Mouse (Mus musculus) hematopoietic stem cell, adult 5-6 weeks (primary cell): ENCODE results near the gene Hnf4a. TPM values are rescaled to one million over a fixed set of nuclear protein-coding genes. Genes with fewer than 3 reads are reported as not detected.

Experiments
- ATAC-seq, 2 experiments: fragments of 125-278 bp in 1 of 2; replicated peaks in 1 of 2; 2 replicates each; pipeline ENCODE4 v1.8.0; 2016 to 2017; ENCODE audit warnings: inconsistent platforms in 2 of 2, mild to moderate bottlenecking in 2 of 2, moderate number of reproducible peaks in 2 of 2, low read depth in 1 of 2, moderate TSS enrichment in 1 of 2; ENCODE audit not compliant: low FRiP score in 2 of 2, poor library complexity in 2 of 2, severe bottlenecking in 2 of 2, insufficient read depth in 1 of 2, low TSS enrichment in 1 of 2
- total RNA-seq: library from RNA; stranded (forward); fragments of 172-1452, 232-1000 nt; gene quantifications from 2 replicates; pipeline ENCODE4 v1.2.3, GENCODE M21; 2017

Gene Hnf4a
- total RNA-seq, 1 experiment from 2014 or later = 12.3 TPM

- ATAC-seq = no peak
Measured at GRCm38 (mm10) chr2:163574321-163574720, 67.7 kb downstream of the Hnf4a start.

- peak in 1 of 2 experiments; percentile 26; a peak in 1 of 4 replicates for ATAC-seq
Measured at GRCm38 (mm10) chr2:163575248-163575647, 68.6 kb downstream of the Hnf4a start.

DNA sequence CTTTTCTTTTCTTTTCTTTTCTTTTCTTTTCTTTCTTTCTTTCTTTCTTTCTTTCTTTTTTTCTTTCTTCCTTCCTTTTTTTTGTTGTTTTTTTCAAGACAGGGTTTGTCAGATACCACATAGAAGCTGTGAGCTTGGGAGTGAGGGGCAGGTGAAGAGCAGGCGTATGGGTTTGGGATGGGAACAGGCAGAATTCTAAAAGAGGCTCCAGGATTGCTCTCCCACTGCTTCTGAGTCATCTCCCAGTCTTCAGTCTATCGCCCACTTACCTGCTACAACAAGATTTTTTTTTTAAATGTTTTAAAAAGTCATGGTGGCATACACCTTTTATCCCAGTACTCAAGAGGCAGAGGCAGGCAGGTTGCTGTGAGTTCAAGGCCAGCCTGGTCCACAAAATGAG is 71.4 kb downstream of the Hnf4a start:
- ATAC-seq = no peak

- ATAC-seq = no peak
Measured at GRCm38 (mm10) chr2:163580069-163580945, 73.7 kb downstream of the Hnf4a start.

GRCm38 (mm10) chr2:163583226-163584087 is 76.8 kb downstream of the Hnf4a start:
- ATAC-seq = no peak

DNA sequence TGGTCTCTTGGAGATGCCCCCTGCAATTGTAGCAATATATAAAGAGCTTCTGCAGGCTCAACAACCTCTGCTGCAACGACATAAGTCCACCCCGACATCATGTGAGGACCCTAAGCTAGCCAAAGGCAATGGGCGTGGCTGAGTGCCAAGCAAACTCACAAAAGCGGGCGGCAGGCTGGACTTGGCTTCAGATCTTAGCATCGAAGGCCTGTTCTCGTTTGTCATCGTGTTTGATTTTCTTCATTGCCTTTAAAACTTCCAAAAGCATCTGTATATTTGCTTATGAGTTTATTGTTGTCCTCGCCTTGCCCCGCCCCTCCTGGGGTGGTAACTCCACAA is 77.4 kb downstream of the Hnf4a start:
- ATAC-seq = no peak

- peak in 1 of 2 experiments; percentile 37; a peak in 1 of 4 replicates for ATAC-seq
Measured at GRCm38 (mm10) chr2:163586384-163587261, 80.0 kb downstream of the Hnf4a start.

- peak in 1 of 2 experiments; percentile 51; a peak in 1 of 4 replicates for ATAC-seq
Measured at GRCm38 (mm10) chr2:163587506-163587905, 80.9 kb downstream of the Hnf4a start.

DNA sequence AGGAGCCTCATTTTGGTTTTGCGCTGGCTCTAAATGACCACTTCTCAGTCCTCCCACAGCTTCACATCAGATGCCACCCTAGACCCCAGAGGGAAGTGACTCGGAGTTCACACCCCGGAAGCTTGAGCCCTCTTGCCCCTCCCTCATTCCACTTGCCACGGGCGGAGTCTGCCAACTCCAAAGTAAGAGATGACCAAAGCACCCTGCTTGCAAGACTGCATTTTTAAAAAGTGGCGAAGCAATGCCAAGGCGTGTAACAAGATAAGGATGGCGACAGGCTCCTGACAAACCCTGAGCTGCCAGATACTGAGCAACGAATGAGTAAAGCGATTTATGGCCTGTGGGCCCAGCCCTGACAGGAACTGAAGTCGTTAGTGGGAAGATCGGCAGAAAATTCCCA is 83.6 kb downstream of the Hnf4a start:
- peak in 1 of 2 experiments; percentile 30; a peak in 2 of 4 replicates for ATAC-seq

GRCm38 (mm10) chr2:163590996-163591395 is 84.4 kb downstream of the Hnf4a start:
- ATAC-seq = no peak

GRCm38 (mm10) chr2:163592084-163592483 is 85.5 kb downstream of the Hnf4a start:
- ATAC-seq = no peak

GRCm38 (mm10) chr2:163593636-163594282 is 87.2 kb downstream of the Hnf4a start:
- no peak for ATAC-seq

DNA sequence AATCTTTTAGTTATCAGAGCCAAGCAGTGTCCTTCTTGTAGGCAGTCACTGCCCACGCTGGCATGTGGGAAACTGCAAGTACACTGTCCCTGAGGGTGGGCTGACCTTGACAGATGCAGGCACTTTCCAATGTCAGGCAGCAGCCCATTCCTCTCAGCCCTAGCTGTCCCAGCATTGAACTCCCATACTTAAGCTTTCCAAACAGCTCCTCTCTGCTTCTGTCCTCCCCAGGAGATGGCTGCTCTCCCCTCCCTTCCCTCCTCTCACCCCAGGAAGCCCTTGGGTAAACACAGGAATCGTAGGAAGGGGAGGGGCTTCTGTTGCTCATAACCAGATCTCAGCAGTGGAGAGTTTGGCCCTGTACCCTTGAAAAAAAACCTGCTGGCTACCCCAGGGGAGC is 88.5 kb downstream of the Hnf4a start:
- no peak for ATAC-seq

- ATAC-seq = peak in 1 of 2 experiments; percentile 22; a peak in 1 of 4 replicates
Measured at GRCm38 (mm10) chr2:163596057-163596872, 89.7 kb downstream of the Hnf4a start.

- no peak for ATAC-seq
Measured at GRCm38 (mm10) chr2:163596873-163597155, 90.2 kb downstream of the Hnf4a start.

GRCm38 (mm10) chr2:163597661-163598060 is 91.1 kb downstream of the Hnf4a start:
- peak in 1 of 2 experiments; percentile 34; a peak in 1 of 4 replicates for ATAC-seq
